Mouse (Mus musculus): ENCODE results near the gene Ehd4. TPM values are rescaled to one million over a fixed set of nuclear protein-coding genes. Genes with fewer than 3 reads are reported as not detected.

Ehd4 gene
- polyA plus RNA-seq, 1 experiment from 2014 or later, result 164 TPM

Other genes with a start within 250 kb of the Ehd4 start
- gene Mapkbp1, start 181.9 kb downstream of the Ehd4 start, polyA plus RNA-seq (2015; fragmentation: Nextera tagmentation; extraction: Ambion mirVana), result 1.5 and 1.8 TPM in 2 replicates
- gene Jmjd7, start 127.1 kb downstream of the Ehd4 start, polyA plus RNA-seq (2015; fragmentation: Nextera tagmentation; extraction: Ambion mirVana), result 17.1 and 17.4 TPM in 2 replicates
- 1.7 and 1.9 TPM in 2 replicates for gene Gm28042, start 127.1 kb downstream of the Ehd4 start, polyA plus RNA-seq (2015; fragmentation: Nextera tagmentation; extraction: Ambion mirVana)
- 1.1 and 1.3 TPM in 2 replicates for gene Pla2g4b, start 121.2 kb downstream of the Ehd4 start, polyA plus RNA-seq (2015; fragmentation: Nextera tagmentation; extraction: Ambion mirVana)
- 1.1 and 1.2 TPM in 2 replicates for gene Pla2g4e, start 90.7 kb upstream of the Ehd4 start, polyA plus RNA-seq (2015; fragmentation: Nextera tagmentation; extraction: Ambion mirVana)
- gene Pla2g4d, start 134.6 kb upstream of the Ehd4 start, polyA plus RNA-seq (2015; fragmentation: Nextera tagmentation; extraction: Ambion mirVana), result not detected in 2 replicates
- gene Pla2g4f, start 159.6 kb upstream of the Ehd4 start, polyA plus RNA-seq (2015; fragmentation: Nextera tagmentation; extraction: Ambion mirVana), result 0.05 TPM in 1 of 2 replicates, not detected in the other
- gene Vps39, start 198.5 kb upstream of the Ehd4 start, polyA plus RNA-seq (2015; fragmentation: Nextera tagmentation; extraction: Ambion mirVana), result 15.4 and 16.0 TPM in 2 replicates
- 8.7 and 9.1 TPM in 2 replicates for gene Ganc, start 249.3 kb upstream of the Ehd4 start, polyA plus RNA-seq (2015; fragmentation: Nextera tagmentation; extraction: Ambion mirVana)
- gene Tmem87a, start 249.5 kb upstream of the Ehd4 start, polyA plus RNA-seq (2015; fragmentation: Nextera tagmentation; extraction: Ambion mirVana), result 4.6 and 5.5 TPM in 2 replicates

Data from heart, embryonic 13.5 days (tissue).